Mouse (Mus musculus) layer of hippocampus, adult 11-12 months (tissue): ENCODE results near the gene Mrvi1.

ENCODE experiments used
- DNase-seq: peaks from one replicate; pipeline ENCODE4 v3.0.0; 2022; ENCODE audit warnings: low spot score

Mrvi1 gene

GRCm38 (mm10) chr7:110878028-110878427 lies 104.2 kb downstream of the Mrvi1 start:
- no peak for DNase-seq

DNA sequence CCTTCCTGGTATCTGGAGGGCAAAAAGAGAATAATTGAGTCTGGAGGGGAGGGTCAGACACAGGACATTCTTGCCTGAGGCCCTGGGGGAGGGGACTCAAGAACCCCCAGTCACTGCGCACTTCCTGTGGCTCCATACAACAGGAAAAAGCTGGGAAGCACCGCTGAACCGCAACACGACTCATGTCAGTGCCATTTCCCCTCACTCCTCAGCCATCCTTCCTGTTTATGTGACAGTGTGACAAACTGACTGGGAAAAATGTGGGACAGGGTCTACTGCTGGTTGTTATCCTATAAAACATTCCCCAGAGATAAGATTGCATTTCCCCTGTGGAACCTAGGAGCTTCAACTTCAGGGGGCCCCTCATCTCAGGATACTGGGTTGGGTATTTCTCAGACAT lies 105.3 kb downstream of the Mrvi1 start:
- DNase-seq, result no peak

DNA sequence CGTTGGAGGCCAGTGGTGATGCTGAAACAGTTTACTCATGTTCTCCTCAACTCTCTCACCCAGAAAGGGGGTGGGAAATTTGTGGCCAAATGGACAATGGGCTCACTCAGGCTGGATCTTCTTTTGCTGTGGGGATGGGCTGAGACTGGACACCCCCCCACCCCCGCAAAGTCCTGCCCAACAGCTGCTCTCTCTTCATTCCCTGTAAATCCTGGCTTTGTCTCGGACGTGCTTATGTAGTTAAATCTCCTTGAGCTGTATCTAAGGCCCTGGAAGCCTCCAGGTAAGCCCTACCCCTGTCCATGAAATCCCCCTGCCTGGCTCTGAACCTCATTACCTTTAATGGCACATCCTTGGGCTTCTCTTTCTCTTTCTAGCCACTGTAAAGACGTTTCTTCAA lies 113.5 kb downstream of the Mrvi1 start:
- no peak for DNase-seq

- DNase-seq, result no peak
Measured at GRCm38 (mm10) chr7:110867116-110867515, 115.1 kb downstream of the Mrvi1 start.

GRCm38 (mm10) chr7:110866021-110866420 lies 116.2 kb downstream of the Mrvi1 start:
- DNase-seq, result no peak

GRCm38 (mm10) chr7:110865570-110865969 lies 116.7 kb downstream of the Mrvi1 start:
- no peak for DNase-seq

DNA sequence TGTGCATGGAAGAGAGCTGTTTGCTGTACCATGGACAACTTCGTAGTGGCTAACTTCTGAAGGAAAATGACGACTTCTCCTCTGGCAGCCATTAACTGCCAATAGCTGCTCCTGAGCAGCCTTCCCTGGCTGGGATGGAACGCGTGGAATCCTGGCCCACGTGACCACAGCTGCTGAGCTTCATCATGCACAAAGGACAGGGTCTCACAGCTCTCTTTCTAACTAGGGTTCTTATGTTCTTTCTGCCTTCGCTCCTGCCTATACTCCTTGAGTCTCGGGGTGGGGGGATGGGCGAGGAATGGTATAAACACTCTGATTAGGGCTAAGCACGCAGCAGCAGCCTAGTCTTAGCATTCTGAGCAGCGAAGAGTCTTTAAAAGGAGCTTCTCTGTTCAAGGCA lies 117.2 kb downstream of the Mrvi1 start:
- no peak for DNase-seq

DNA sequence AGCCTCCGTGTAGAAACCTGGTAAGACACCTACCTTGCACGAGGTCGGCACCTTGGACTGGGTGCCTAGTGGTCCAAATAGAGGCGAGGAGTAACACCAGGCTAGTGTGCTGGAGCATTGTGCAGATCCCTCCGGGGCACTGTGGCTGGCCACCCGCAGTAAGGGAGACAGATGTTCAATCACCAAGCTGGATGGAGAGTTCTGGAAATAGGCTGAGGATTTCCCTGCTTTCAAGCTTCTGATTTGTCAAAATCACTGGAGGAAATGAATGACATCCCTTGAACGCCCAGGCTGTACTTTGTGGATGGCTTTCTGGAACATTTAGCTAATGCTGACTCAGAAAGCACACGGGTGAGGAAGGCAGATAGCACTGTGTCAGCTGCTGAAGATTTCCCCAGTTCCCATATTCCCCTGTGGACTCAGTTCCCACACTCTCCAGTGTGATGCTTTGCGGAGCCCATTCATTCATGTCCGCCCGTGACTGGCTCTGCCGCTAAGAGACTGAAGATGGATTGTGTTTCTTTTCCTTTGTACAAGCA lies 119.4 kb downstream of the Mrvi1 start, which contains the start of gene Lyve1:
Gene Lyve1 (minus strand): TSS at position 489 of the 539 bp plus-strand sequence.
- DNase-seq, result no peak

- no peak for DNase-seq
Measured at GRCm38 (mm10) chr7:110860129-110860528, 122.1 kb downstream of the Mrvi1 start.

DNA sequence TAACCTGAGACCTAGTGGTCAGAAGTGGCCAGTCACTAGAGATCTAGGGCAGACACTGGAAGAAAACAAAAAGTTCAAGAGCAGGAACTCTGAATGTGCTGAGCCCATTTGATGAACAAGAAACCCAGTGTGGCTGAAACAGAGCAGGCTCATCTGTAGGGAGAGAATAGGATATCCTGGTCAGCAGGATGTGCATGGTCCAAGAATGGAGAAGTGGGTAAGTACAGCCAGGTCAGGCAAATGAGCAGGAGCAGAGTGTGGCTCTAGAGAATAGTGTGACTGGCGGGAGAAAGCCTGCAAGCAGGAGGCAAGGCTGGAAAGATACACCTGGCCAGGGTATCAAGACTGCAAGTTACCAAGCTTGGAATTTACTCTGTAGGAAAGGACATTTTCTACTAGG lies 126.7 kb downstream of the Mrvi1 start:
- no peak for DNase-seq

DNA sequence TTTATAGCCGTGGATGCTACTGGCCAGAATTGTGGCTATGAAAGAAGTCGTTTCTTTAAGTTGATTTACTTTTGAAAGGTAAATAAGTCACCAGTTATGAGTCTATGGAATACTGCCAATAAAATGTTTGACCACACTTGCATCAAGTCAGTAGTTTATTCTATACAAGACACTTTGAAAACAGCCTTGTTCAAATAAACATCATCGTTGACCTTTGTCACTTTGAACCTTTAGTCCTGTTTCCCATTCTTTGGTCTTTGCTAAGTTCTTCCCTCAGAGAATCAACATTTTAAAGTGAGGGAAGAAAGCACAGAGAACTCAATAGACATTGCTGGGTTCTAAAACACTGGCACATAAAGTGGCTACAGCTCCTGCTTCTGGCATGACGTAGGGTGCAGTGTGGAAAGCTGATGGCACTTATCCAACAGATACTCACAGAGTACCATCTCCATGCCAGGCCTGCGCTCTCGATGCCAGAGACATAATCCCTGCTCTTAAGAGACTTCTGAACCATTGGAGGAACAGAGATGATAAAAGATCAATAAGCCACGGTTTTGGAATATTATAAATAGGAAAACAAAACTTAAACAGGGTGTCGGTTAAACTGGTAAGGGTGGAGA lies 127.2 kb downstream of the Mrvi1 start:
- DNase-seq, result peak; percentile 34

DNA sequence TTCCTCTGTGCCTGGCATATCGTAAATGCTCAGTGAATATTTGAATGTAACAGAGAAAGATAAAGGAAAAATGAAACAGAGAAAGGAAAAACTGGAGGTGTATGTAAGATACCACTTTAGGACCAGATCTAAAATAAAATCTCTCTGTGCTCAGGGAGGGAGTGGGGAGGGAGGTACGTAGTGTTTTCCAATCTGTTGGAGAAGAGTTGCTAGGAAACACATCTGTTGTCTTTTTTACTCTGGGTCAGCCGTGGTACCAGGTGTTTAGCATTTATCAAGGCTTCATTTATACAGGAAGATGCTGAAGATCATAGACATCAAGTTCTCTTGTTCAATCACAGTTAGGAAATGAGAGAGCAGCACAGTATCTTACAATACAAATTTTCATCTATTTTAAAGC lies 127.7 kb downstream of the Mrvi1 start:
- peak; percentile 43 for DNase-seq

GRCm38 (mm10) chr7:110853611-110854010 lies 128.7 kb downstream of the Mrvi1 start:
- DNase-seq, result no peak

DNA sequence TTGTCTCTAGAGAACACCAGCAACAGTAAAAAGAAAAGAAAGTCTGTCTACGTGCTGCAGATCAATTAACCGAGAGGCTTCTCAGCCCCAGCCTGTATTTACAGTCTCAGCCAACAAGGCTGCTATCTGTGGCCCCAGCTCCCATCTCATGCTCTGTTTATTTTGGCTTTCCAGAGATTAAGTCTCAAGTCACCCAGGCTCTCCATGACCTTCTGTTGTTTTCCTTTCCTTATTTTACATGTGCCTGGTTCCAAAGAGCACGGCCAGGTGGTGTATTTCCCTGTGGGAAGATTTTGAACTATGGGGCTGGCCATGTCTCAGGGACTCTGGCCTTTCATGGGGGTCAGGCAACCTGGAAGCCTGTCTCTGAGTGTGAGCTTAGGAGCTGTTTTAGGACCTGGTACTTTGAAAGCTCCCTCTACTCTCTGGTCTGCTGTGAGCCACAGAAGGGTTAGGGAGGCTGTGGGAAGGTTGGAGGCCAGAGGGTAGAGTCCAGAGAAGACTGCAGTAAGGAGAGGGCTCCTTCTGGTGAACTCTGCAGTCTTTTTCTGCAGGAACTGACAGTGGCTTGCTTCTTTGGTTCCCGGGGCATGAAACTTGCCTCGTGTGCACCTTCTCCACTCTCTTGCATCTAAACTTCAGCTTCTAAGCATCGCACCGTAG lies 130.6 kb downstream of the Mrvi1 start:
- no peak for DNase-seq

- no peak for DNase-seq
Measured at GRCm38 (mm10) chr7:110848371-110848770, 133.9 kb downstream of the Mrvi1 start.

DNA sequence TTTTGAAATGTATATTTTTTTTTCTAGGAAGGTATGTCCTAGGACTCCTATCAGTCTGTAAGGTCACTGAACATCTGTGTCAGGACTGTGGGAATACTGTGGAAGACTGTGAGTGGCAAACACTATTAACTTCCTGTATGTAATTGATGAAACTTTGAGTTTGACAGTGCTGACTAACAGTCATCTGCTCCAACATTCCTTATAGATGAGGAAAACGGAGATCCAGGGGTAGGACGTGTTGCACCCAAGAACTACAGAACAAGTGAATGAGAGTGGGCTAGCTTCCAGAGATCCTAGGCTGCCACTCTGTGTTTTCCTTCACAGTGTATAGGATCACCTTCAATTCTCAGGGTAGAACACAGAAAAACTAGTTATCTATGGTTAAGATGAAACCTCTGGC lies 134.9 kb downstream of the Mrvi1 start:
- DNase-seq, result no peak

DNA sequence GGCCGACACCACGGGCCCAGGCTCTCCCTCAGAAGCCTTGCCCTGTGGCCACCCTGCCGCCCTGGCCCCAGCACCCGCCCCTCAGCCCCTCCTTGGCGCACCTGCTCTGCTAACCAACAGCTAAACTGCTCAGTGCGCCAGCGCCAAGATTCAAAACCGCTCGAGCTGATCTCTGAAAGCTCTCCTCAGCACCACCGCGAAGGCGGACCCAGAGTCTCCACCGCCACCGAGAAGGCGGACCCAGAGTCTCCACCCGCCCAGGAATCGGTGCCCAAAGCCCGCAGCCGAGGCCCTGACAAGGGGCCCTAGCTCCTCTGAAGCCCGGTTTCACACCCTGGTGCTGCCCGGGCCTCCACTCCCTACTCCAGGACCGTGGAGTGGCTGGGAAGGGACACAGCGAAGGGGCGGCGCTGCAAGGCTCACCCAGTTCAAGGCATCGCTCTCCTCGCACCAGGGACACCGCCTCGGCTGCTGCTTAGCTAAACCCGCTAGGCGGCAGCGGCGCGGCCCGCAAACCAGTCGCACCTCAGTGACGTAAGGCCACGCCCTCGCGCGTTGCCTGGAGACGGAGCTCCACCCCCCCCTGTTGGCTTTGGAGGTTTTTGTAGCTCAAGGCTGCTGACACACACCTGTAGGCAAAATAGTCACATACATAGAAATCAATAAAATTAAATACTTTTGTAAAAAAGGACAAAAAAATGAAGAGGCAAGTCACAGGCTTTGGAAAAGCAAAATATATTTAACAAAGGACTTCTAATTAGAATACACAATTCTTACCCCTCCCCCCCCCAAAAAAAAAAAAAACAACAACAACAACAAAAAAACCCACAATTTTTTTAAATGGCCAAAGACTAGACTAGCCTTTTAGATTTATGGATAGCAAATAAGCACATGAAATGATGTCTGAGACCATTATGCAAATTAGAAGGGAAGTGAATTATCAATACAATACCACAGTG lies 138.1 kb downstream of the Mrvi1 start, which contains the start of gene Rnf141:
Gene Rnf141 (minus strand): TSS at position 542 of the 959 bp plus-strand sequence.
- DNase-seq, result peak; percentile 93

DNA sequence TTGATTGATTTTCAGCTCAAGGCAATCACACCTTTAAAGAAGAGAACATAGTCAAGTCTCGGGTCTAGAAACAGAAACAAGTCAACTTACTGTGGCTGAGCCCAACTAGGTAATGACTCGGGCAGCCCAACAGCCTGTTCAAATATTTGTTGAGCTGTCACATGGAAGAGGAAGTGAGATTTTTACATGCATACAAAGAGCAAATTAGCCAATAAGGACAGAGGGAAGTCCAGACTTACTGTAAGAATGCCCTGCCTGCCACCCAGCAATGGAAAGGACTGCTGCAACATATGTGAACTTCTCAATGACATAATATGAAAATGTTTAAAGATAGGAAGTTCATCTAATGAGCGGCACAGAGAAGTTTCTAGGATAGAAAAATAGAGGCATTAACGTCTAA lies 141.9 kb downstream of the Mrvi1 start:
- DNase-seq, result no peak

DNA sequence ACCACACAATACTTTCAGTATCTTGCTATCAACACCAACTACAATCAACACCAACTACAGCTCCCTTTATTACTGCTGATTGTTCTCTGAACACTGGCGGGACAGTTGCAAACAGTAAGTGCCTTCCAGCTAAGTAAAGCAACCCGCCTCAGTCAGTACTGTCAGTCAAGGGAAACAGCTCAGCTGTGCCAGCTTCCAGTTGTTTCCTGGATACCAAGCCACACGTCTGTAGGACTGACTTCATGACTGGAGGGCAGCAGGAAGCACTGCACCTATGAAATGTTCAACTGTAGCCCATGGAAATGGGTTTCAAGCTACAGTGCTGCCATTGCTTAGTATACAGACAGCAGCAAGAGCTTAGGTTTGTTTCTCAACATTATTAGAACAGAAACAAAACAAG lies 147.7 kb downstream of the Mrvi1 start:
- DNase-seq, result no peak

DNA sequence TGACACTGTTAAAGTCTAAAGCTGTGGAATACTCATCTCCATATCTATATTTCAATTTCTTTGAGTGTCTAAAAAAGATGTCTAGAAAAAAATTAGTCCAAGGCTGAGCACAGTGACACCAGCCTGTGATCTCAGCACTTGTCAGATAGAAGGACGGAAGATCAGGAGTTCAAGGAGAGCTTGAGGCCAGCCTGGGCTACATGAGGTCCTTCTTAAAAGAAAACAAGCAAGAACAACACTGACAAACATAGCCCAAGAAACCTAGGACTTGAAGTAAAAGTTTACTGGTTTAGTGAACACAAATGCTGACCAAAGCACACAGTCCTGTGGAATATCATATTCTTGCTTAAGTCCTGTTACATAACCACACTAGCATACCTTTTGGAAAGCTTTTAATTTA lies 148.2 kb downstream of the Mrvi1 start:
- DNase-seq, result no peak

GRCm38 (mm10) chr7:110833024-110833423 lies 149.2 kb downstream of the Mrvi1 start:
- DNase-seq, result no peak
